Mouse (Mus musculus) embryonic facial prominence, embryonic 15.5 days (tissue): ENCODE data around the gene Syne2. TPM values are rescaled to one million over a fixed set of nuclear protein-coding genes. Genes with fewer than 3 reads are reported as not detected.

Experiments used
- microRNA-seq: library from miRNA; unstranded; fragments of <30 nt; microRNA quantifications from one replicate; pipeline ENCODE4, GENCODE M21; 2016; ENCODE audit warnings: borderline number of aligned reads
- polyA plus RNA-seq: library from polyadenylated mRNA; unstranded; fragments of >200 nt; fragmentation: Nextera tagmentation; extraction: Ambion mirVana; gene quantifications from 2 replicates; pipeline ENCODE4 v1.2.1, GENCODE M21; 2015

Gene Syne2
- polyA plus RNA-seq, 1 experiment from 2014 or later: 40.8 TPM

Small RNA genes within 50 kb of the gene (microRNA-seq; reads per million reads assigned to microRNA genes)
- gene Mir5101: 3.3 reads per million, percentile 15 among the genes with 10 or more reads in this experiment

Other genes with a start within 250 kb of the Syne2 start
- gene Ppp2r5e, start 221.9 kb upstream of the Syne2 start, polyA plus RNA-seq: 12.4 and 13.1 TPM in 2 replicates
- 11.6 and 13.4 TPM in 2 replicates for gene Wdr89, start 148.6 kb upstream of the Syne2 start, polyA plus RNA-seq
- gene Sgpp1, start 82.4 kb upstream of the Syne2 start, polyA plus RNA-seq: 29.0 and 30.4 TPM in 2 replicates